Mouse (Mus musculus) G1E (cell line): Measurements from ENCODE around the gene 4930451I11Rik.

Source experiments
- CTCF ChIP-seq: IDR thresholded peaks from 2 replicates; pipeline ENCODE4 v1.5.1; 2012; ENCODE audit warnings: low read depth, low read length, inconsistent platforms, mixed read lengths
- GATA1 ChIP-seq: IDR thresholded peaks from 2 replicates; pipeline ENCODE4 v1.6.1; 2012; ENCODE audit warnings: borderline replicate concordance, low read length, inconsistent platforms, mixed read lengths
- GATA2 ChIP-seq: IDR thresholded peaks from 2 replicates; pipeline ENCODE4 v1.6.1; 2012; ENCODE audit warnings: low read depth, low read length, inconsistent platforms, borderline replicate concordance
- POLR2AphosphoS5 ChIP-seq: IDR thresholded peaks from 2 replicates; pipeline ENCODE4 v1.6.1; 2012; ENCODE audit warnings: low read depth, low read length, inconsistent platforms; ENCODE audit not compliant: insufficient replicate concordance
- TAL1 ChIP-seq: conservative IDR thresholded peaks from 2 replicates; pipeline ENCODE4 v1.6.1; 2012; ENCODE audit warnings: low read depth, low read length, inconsistent platforms, mixed read lengths

DNA sequence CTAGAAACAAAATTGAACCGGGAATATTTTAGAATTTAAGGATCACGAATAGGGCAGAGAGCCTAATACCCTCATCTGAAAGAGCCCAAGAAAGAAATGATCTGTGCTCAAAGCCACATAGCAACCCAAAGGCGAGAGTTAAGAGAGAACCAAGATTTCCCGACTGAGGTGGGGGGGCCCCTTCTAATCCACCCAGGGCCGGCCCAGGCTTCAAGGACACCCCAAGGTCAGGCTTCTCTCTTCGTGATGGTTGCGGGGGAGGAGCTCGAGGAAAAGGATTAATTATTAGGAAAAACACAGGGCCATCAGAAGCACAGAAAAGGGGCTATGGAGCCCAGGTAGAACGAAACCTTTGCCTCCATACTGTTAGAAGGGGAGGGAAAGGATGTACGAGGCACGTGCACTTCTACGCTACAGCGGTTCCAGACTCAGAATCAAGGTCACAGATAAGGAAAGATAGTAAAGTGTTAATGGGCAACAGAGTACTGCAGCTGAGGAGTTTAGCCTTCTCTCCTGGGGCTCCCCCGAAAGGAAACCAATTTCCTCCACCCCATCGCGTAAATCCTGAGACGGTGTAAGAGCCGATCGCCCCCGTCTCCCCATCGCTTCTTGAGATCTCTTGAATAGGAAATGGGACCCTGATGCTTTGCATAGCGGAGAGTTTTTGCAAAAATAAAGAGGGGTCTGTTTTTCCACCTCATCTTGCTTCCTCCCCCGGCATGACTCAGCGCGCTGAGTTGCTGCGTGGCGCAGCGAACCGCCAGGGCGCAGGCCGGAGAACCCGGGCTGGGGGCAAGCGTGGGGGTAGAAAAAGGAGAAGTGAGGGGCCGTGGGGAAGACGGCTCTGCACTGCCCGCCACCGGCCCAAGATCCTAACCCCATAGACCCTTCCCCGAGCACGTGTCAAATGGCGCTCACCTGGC, 33.1 kb downstream of the 4930451I11Rik start:
- no peak for TF ChIP-seq CTCF
- peak; percentile 80; the same call in 1 of the 2 replicates for TF ChIP-seq POLR2AphosphoS5
- TF ChIP-seq GATA1: no peak
- TF ChIP-seq GATA2: no peak
- no peak for TF ChIP-seq TAL1
